Mouse (Mus musculus) CH12.LX (cell line): ENCODE measurements around the gene Cap1.

Experiments used
- CTCF ChIP-seq, 2 experiments: IDR thresholded peaks in 1 of 2; conservative IDR thresholded peaks in 1 of 2; 2 replicates each; pipeline ENCODE4 v1.5.1; 2011 to 2012; ENCODE audit warnings: low read depth in 2 of 2, low read length in 2 of 2, improper control_type of control experiment in 1 of 2, inconsistent platforms in 1 of 2, mild to moderate bottlenecking in 1 of 2, moderate library complexity in 1 of 2
- GABPA ChIP-seq: IDR thresholded peaks from 2 replicates; pipeline ENCODE4 v1.6.1; 2012; ENCODE audit warnings: low read depth, low read length, improper control_type of control experiment, inconsistent platforms; ENCODE audit not compliant: insufficient replicate concordance
- IRF4 ChIP-seq: IDR thresholded peaks from 2 replicates; pipeline ENCODE4 v1.6.1; 2014; ENCODE audit warnings: low read depth, mild to moderate bottlenecking, inconsistent platforms, low read length, improper control_type of control experiment
- KAT2A ChIP-seq: IDR thresholded peaks from 2 replicates; pipeline ENCODE4 v1.6.1; 2012; ENCODE audit warnings: low read length, improper control_type of control experiment, inconsistent platforms; ENCODE audit not compliant: insufficient replicate concordance
- MAX ChIP-seq: IDR thresholded peaks from 2 replicates; pipeline ENCODE4 v1.6.1; 2011; ENCODE audit warnings: low read length, improper control_type of control experiment
- MXI1 ChIP-seq: IDR thresholded peaks from 2 replicates; pipeline ENCODE4 v1.6.1; 2011; ENCODE audit warnings: mild to moderate bottlenecking, low read depth, low read length, improper control_type of control experiment

- peak in 1 of 2 experiments; percentile 20; a peak in 1 of 4 replicates for TF ChIP-seq CTCF (conservative IDR thresholded peaks at IDR 0.05 in 1 of 2, IDR thresholded peaks at IDR 0.05 in 1 of 2; ENCODE audit: low read depth in 2 of 2, low read length in 2 of 2)
- peak; percentile 54 for TF ChIP-seq MAX
- TF ChIP-seq KAT2A = no peak
- no peak for TF ChIP-seq GABPA
- no peak for TF ChIP-seq IRF4
- TF ChIP-seq MXI1 = peak; percentile 64
These were observed 50.1 kb downstream of the Cap1 start, which contains the start of gene Ppt1 for GRCm38 (mm10) chr4:122835530-122836402.
